9 mouse cellular contexts compared by ENCODE assay signal in the genomic region with DNA sequence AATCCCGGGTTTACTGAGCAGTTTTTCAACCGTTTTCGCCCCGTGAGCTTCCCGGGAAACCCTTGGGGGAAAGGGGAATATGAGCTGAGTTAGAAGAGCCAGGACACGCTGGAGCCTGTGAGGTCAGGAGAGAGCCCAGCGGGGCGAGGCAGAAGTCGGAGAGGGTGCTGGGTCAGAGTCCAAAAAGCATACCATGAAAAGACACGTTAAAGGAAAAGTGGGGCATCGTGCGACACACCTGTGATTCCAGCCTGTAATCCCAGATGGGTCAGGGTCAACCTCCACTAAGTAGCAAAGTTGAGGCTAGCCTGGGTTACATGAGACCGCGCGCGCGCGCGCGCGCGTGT. TPM values are rescaled to one million over a fixed set of nuclear protein-coding genes. Genes with fewer than 3 reads are reported as not detected.
A peak's percentile ranks its signal among the peaks of the same experiment; 100 is the strongest.
DNase-seq lines count a peak whose midpoint lies in the region; ATAC-seq and TF ChIP-seq lines count a peak whose summit lies in the region.
"Had no signal": no experiment of that assay in that cellular context is flagged by ENCODE, and none has a peak within 500 bp of the region (broad histone marks: within the 10 kb centered on the region; RNA-seq: fewer than 3 reads in every experiment).

No protein-coding gene starts in this region.

- no peaks in the 10 kb centered on the region for H3K27me3 ChIP-seq in stomach, embryonic 14.5 days (ENCODE audit: control insufficient read depth, insufficient read depth, low read length)
- no peaks in the 10 kb centered on the region for H3K27me3 ChIP-seq in stomach, postnatal 0 days (ENCODE audit: control insufficient read depth, insufficient read depth, low read length)
- H3K27me3 ChIP-seq in forebrain, postnatal 0 days (ENCODE audit: insufficient read depth, low read length): no peaks in the 10 kb centered on the region
- peaks cover 32% of the 10 kb centered on the region for H3K27me3 ChIP-seq in midbrain, embryonic 10.5 days (ENCODE audit: low read depth, poor library complexity, severe bottlenecking)
- H3K27me3 ChIP-seq: lung, embryonic 15.5 days had no signal

- H3K4me1 ChIP-seq in stomach, embryonic 14.5 days (ENCODE audit: control insufficient read depth, insufficient read depth, low read length): peaks cover 21% of the 10 kb centered on the region
- no peaks in the 10 kb centered on the region for H3K4me1 ChIP-seq in stomach, postnatal 0 days (replicated peaks; ENCODE audit: control insufficient read depth, insufficient read depth)
- peaks cover 19% of the 10 kb centered on the region; the same call in 1 of the 2 replicates for H3K4me1 ChIP-seq in forebrain, postnatal 0 days (ENCODE audit: insufficient read depth)
- H3K4me1 ChIP-seq in midbrain, embryonic 10.5 days: peaks cover 37% of the 10 kb centered on the region

- no peak for TF ChIP-seq EP300 in stomach, postnatal 0 days (optimal IDR thresholded peaks at IDR 0.05)

- 0 out of 2 replicates have a peak, but pooled peaks cover 4% of the 10 kb centered on the region for H3K9me3 ChIP-seq in stomach, embryonic 14.5 days (ENCODE audit: control insufficient read depth, low read depth, low read length)
- no peaks in the 10 kb centered on the region for H3K9me3 ChIP-seq in stomach, postnatal 0 days (ENCODE audit: control insufficient read depth, low read length)
- no peaks in the 10 kb centered on the region for H3K9me3 ChIP-seq in forebrain, postnatal 0 days (ENCODE audit: low read length)
- peaks cover 12% of the 10 kb centered on the region for H3K9me3 ChIP-seq in midbrain, embryonic 10.5 days (replicated peaks)
- H3K9me3 ChIP-seq: lung, embryonic 15.5 days had no signal

- H3K27ac ChIP-seq in stomach, embryonic 14.5 days (ENCODE audit: low read length): no peak overlapping the region
- H3K27ac ChIP-seq in stomach, postnatal 0 days (replicated peaks): no peak overlapping the region
- H3K27ac ChIP-seq in forebrain, postnatal 0 days (ENCODE audit: low read depth, low read length): peak overlapping the region; percentile 85
- peak overlapping the region; percentile 80 for H3K27ac ChIP-seq in midbrain, embryonic 10.5 days (replicated peaks)
- H3K27ac ChIP-seq: lung, embryonic 15.5 days had no signal

- H3K4me2 ChIP-seq in stomach, embryonic 14.5 days (replicated peaks; ENCODE audit: low read depth, low read length): 0 out of 2 replicates have a peak overlapping the region, but pooled peaks have one; percentile 13
- no peak overlapping the region for H3K4me2 ChIP-seq in stomach, postnatal 0 days (replicated peaks; ENCODE audit: low read depth)
- peak overlapping the region; percentile 52 for H3K4me2 ChIP-seq in forebrain, postnatal 0 days (ENCODE audit: low read depth)

- H3K36me3 ChIP-seq in stomach, embryonic 14.5 days (ENCODE audit: control insufficient read depth, insufficient read depth, low read length): no peaks in the 10 kb centered on the region
- H3K36me3 ChIP-seq in stomach, postnatal 0 days (ENCODE audit: control insufficient read depth, insufficient read depth, low read length): no peaks in the 10 kb centered on the region
- H3K36me3 ChIP-seq in forebrain, postnatal 0 days (ENCODE audit: insufficient read depth): no peaks in the 10 kb centered on the region
- H3K36me3 ChIP-seq in midbrain, embryonic 10.5 days: no peaks in the 10 kb centered on the region
- H3K36me3 ChIP-seq: lung, embryonic 15.5 days had no signal

- no peak for TF ChIP-seq CTCF in stomach, postnatal 0 days (IDR thresholded peaks at IDR 0.05; ENCODE audit: low read depth)
- no peak for TF ChIP-seq CTCF in forebrain, postnatal 0 days (IDR thresholded peaks at IDR 0.05; ENCODE audit: low read depth)

- H3K9ac ChIP-seq in stomach, embryonic 14.5 days (replicated peaks; ENCODE audit: low read depth, low read length): no peak overlapping the region
- H3K9ac ChIP-seq in stomach, postnatal 0 days (ENCODE audit: low read length): no peak overlapping the region
- H3K9ac ChIP-seq in forebrain, postnatal 0 days: peak overlapping the region; percentile 58; the same call in 1 of the 2 replicates
- H3K9ac ChIP-seq: lung, embryonic 15.5 days had no signal

- intact Hi-C loops in gastrocnemius, postnatal 14 days (cut with DNase I; ENCODE audit: low total_unique reads): no loop called here

- 56% methylated on average over 22 of the region's 22 CpGs for WGBS in stomach, embryonic 14.5 days
- WGBS in stomach, postnatal 0 days: 64% methylated on average over 22 of the region's 22 CpGs
- WGBS in forebrain, postnatal 0 days: 68% methylated on average over 22 of the region's 22 CpGs
- 71% methylated on average over 22 of the region's 22 CpGs for WGBS in midbrain, embryonic 10.5 days

- DNase-seq in stomach, postnatal 0 days (ENCODE audit: low spot score): no peak
- DNase-seq in forebrain, postnatal 0 days: no peak
- no peak for DNase-seq in midbrain, embryonic 10.5 days (ENCODE audit: low spot score)
- no peak for DNase-seq in gastrocnemius, postnatal 14 days
- DNase-seq in urinary bladder, postnatal 25 days (ENCODE audit: low spot score): no peak
- DNase-seq in right cerebral cortex, postnatal 36 days (ENCODE audit: low spot score in 2 of 2): no peak

- no peak for ATAC-seq in stomach, embryonic 14.5 days (ENCODE audit: insufficient number of reproducible peaks, insufficient read depth, low FRiP score, low read depth)
- no peak for ATAC-seq in stomach, postnatal 0 days (ENCODE audit: low FRiP score, low TSS enrichment)
- ATAC-seq in forebrain, postnatal 0 days: no peak
- ATAC-seq: activated CD4-positive, CD25-positive, alpha-beta regulatory T cell, adult 4 months had no signal

- no peak overlapping the region for H3K4me3 ChIP-seq in stomach, embryonic 14.5 days (ENCODE audit: low read depth, low read length)
- H3K4me3 ChIP-seq in stomach, postnatal 0 days (ENCODE audit: low read depth, low read length): no peak overlapping the region
- H3K4me3 ChIP-seq in forebrain, postnatal 0 days (ENCODE audit: low read depth, low read length): no peak overlapping the region
- H3K4me3 ChIP-seq in midbrain, embryonic 10.5 days: peak overlapping the region; percentile 40; the same call in 1 of the 2 replicates
- H3K4me3 ChIP-seq: lung, embryonic 15.5 days had no signal

RNA-seq across cellular contexts. Expression of a gene that starts 10.2 kb away (rescaled TPM):
- polyA plus RNA-seq in stomach, embryonic 14.5 days (2014; fragmentation: Nextera tagmentation; extraction: Ambion mirVana): 2.5 and 2.8 TPM in 2 replicates
- 1.3 and 1.4 TPM in 2 replicates for polyA plus RNA-seq in stomach, postnatal 0 days (2015; fragmentation: Nextera tagmentation; extraction: Ambion mirVana)
- total RNA-seq in forebrain, postnatal 0 days (2014; rRNA removed): 0.69 and 2.9 TPM in 2 replicates
- polyA plus RNA-seq in forebrain, postnatal 0 days (2015; fragmentation: Nextera tagmentation; extraction: Ambion mirVana): 1.5 and 1.8 TPM in 2 replicates
- 4.3 and 4.6 TPM in 2 replicates for polyA plus RNA-seq in midbrain, embryonic 10.5 days (2016; fragmentation: Nextera tagmentation; extraction: Ambion mirVana)
- total RNA-seq in gastrocnemius, postnatal 14 days (2021): 1 to 10 TPM; 1.0 to 1.4 TPM

RNA-seq across cellular contexts. Expression of a gene that starts 46.0 kb away (rescaled TPM):
- polyA plus RNA-seq in stomach, embryonic 14.5 days (2014; fragmentation: Nextera tagmentation; extraction: Ambion mirVana): 58.9 and 61.7 TPM in 2 replicates
- 51.5 and 61.6 TPM in 2 replicates for polyA plus RNA-seq in stomach, postnatal 0 days (2015; fragmentation: Nextera tagmentation; extraction: Ambion mirVana)
- 7.2 and 11.9 TPM in 2 replicates for total RNA-seq in forebrain, postnatal 0 days (2014; rRNA removed)
- polyA plus RNA-seq in forebrain, postnatal 0 days (2015; fragmentation: Nextera tagmentation; extraction: Ambion mirVana): 39.1 and 42.6 TPM in 2 replicates
- 54.2 and 56.0 TPM in 2 replicates for polyA plus RNA-seq in midbrain, embryonic 10.5 days (2016; fragmentation: Nextera tagmentation; extraction: Ambion mirVana)
- total RNA-seq in gastrocnemius, postnatal 14 days (2021): 10 to 100 TPM; 31.9 to 32.5 TPM

RNA-seq across cellular contexts. Expression of a gene that starts 55.7 kb away (rescaled TPM):
- polyA plus RNA-seq in stomach, embryonic 14.5 days (2014; fragmentation: Nextera tagmentation; extraction: Ambion mirVana): 15.0 and 15.5 TPM in 2 replicates
- polyA plus RNA-seq in stomach, postnatal 0 days (2015; fragmentation: Nextera tagmentation; extraction: Ambion mirVana): 3.6 and 3.7 TPM in 2 replicates
- total RNA-seq in forebrain, postnatal 0 days (2014; rRNA removed): 120 and 150 TPM in 2 replicates
- 10.3 and 12.2 TPM in 2 replicates for polyA plus RNA-seq in forebrain, postnatal 0 days (2015; fragmentation: Nextera tagmentation; extraction: Ambion mirVana)
- 7.5 and 8.4 TPM in 2 replicates for polyA plus RNA-seq in midbrain, embryonic 10.5 days (2016; fragmentation: Nextera tagmentation; extraction: Ambion mirVana)
- 10 to 100 TPM; 21.9 to 26.0 TPM for total RNA-seq in gastrocnemius, postnatal 14 days (2021)

Comparison
In these comparisons a context has a peak if more than half of its experiments do, and no peak if none do; other contexts are left out.
1. H3K27ac ChIP-seq: peak in forebrain, postnatal 0 days (single experiment) and midbrain, embryonic 10.5 days (single experiment); none in stomach, embryonic 14.5 days (single experiment) and stomach, postnatal 0 days (single experiment).